Mouse (Mus musculus) liver, embryonic 11.5 days (tissue): ENCODE data around the gene Nrsn1. TPM values are rescaled to one million over a fixed set of nuclear protein-coding genes. Genes with fewer than 3 reads are reported as not detected.
"Not testable (repeated sequence)": the region's sequence is repeated elsewhere in the genome, so short reads cannot be mapped to it uniquely, and the experiment has no call there.

Experiments used
- ATAC-seq: fragments of 200-750 bp; cut with Nextera tagmentation; replicated peaks from 2 replicates; pipeline ENCODE4 v1.8.0; 2017; ENCODE audit warnings: moderate number of reproducible peaks, mild to moderate bottlenecking, moderate TSS enrichment, moderate library complexity; ENCODE audit not compliant: low FRiP score
- DNase-seq: peaks from one replicate; pipeline ENCODE4 v3.0.0-alpha.2; 2017; ENCODE audit warnings: low spot score
- H3K27ac ChIP-seq: fragments of 300-500 bp; sonication (generic); 2 replicates; pipeline ENCODE4 v1.5.1; 2014; ENCODE audit warnings: mild to moderate bottlenecking, low read depth, low read length, control low read depth
- H3K27me3 ChIP-seq: fragments of 300-500 bp; sonication (generic); replicated peaks from 2 replicates; pipeline ENCODE4 v1.6.1; 2014; ENCODE audit warnings: low read length, mixed read lengths; ENCODE audit not compliant: control insufficient read depth, insufficient read depth
- H3K36me3 ChIP-seq: fragments of 300-500 bp; sonication (generic); 2 replicates; pipeline ENCODE4 v1.6.1; 2014; ENCODE audit warnings: mild to moderate bottlenecking, low read length, moderate library complexity, mixed read lengths; ENCODE audit not compliant: control insufficient read depth, insufficient read depth
- H3K4me1 ChIP-seq: fragments of 300-500 bp; sonication (generic); replicated peaks from 2 replicates; pipeline ENCODE4 v1.6.1; 2014; ENCODE audit warnings: low read length, mixed read lengths; ENCODE audit not compliant: control insufficient read depth, insufficient read depth
- H3K4me2 ChIP-seq: fragments of 300-500 bp; sonication (generic); 2 replicates; pipeline ENCODE4 v1.6.1; 2014; ENCODE audit warnings: mild to moderate bottlenecking, control low read depth, moderate library complexity
- H3K4me3 ChIP-seq: fragments of 300-500 bp; sonication (generic); 2 replicates; pipeline ENCODE4 v1.5.1; 2014; ENCODE audit warnings: low read depth, low read length, control low read depth
- H3K9ac ChIP-seq: fragments of 300-500 bp; sonication (generic); 2 replicates; pipeline ENCODE4 v1.6.1; 2014; ENCODE audit warnings: low read depth, low read length, control low read depth
- H3K9me3 ChIP-seq: fragments of 300-500 bp; sonication (generic); 2 replicates; pipeline ENCODE4 v1.6.1; 2016; ENCODE audit warnings: low read length, inconsistent platforms, mixed read lengths; ENCODE audit not compliant: control insufficient read depth
- WGBS: fragments of 180-500 bp; shearing (Covaris S2); extraction: QIAGEN DNeasy Blood & Tissue Kit; methylation state at CpG from one replicate; pipeline ENCODE4 v1.1.7; 2014; 5-methylcytosine and 5-hydroxymethylcytosine counted together
- polyA plus RNA-seq: library from polyadenylated mRNA; unstranded; fragments of >200 nt; fragmentation: Nextera tagmentation; extraction: Ambion mirVana; gene quantifications from 2 replicates; pipeline ENCODE4 v1.2.1, GENCODE M21; 2014

The Nrsn1 gene
- 0.48 and 0.64 TPM in 2 replicates for polyA plus RNA-seq

- DNase-seq, H3K27ac ChIP-seq, H3K9ac ChIP-seq, ATAC-seq, H3K27me3 ChIP-seq, H3K9me3 ChIP-seq, H3K4me1 ChIP-seq, H3K36me3 ChIP-seq: not testable (repeated sequence)
- Histone ChIP-seq H3K4me2 (peak within 1 kb of the TSS; percentile 65), H3K4me3 (peak within 1 kb of the TSS; percentile 36)
- 64% methylated on average over 2 of the region's 2 CpGs for WGBS
Measured at GRCm38 (mm10) chr13:25270402-25270801, at the start of gene Nrsn1. Gene Nrsn1 (minus strand): TSS chr13:25270502.

GRCm38 (mm10) chr13:25312059-25312458 is 41.8 kb upstream of the Nrsn1 start:
- H3K27me3 ChIP-seq, result no peaks in the 10 kb centered on the region
- H3K4me1 ChIP-seq, result no peaks in the 10 kb centered on the region
- no peak overlapping the region for H3K9ac ChIP-seq
- H3K27ac ChIP-seq, result no peak overlapping the region
- H3K4me3 ChIP-seq, result no peak overlapping the region
- no peak for DNase-seq
- no peak overlapping the region for H3K4me2 ChIP-seq
- 76% methylated on average over 2 of the region's 2 CpGs for WGBS
- no peaks in the 10 kb centered on the region for H3K36me3 ChIP-seq
- H3K9me3 ChIP-seq, result no peaks in the 10 kb centered on the region
- ATAC-seq, result no peak

GRCm38 (mm10) chr13:25310068-25310467 is 39.8 kb upstream of the Nrsn1 start:
- no peaks in the 10 kb centered on the region for H3K9me3 ChIP-seq
- H3K4me2 ChIP-seq, result no peak overlapping the region
- ATAC-seq (no peak), DNase-seq (no peak)
- H3K27ac ChIP-seq, result no peak overlapping the region
- H3K9ac ChIP-seq, result no peak overlapping the region
- H3K4me3 ChIP-seq, result no peak overlapping the region
- no peaks in the 10 kb centered on the region for H3K4me1 ChIP-seq
- H3K27me3 ChIP-seq, result no peaks in the 10 kb centered on the region
- H3K36me3 ChIP-seq, result no peaks in the 10 kb centered on the region

GRCm38 (mm10) chr13:25288736-25289135 is 18.4 kb upstream of the Nrsn1 start:
- 77% methylated on average over 1 of the region's 1 CpGs for WGBS
- Histone ChIP-seq H3K27me3 (no peaks in the 10 kb centered on the region), H3K4me2 (no peak overlapping the region), H3K4me1 (no peaks in the 10 kb centered on the region), H3K36me3 (no peaks in the 10 kb centered on the region), H3K9ac (no peak overlapping the region), H3K4me3 (no peak overlapping the region), H3K9me3 (no peaks in the 10 kb centered on the region), H3K27ac (no peak overlapping the region)
- ATAC-seq (no peak), DNase-seq (no peak)

- ATAC-seq (no peak), DNase-seq (no peak)
- Histone ChIP-seq H3K9me3 (no peaks in the 10 kb centered on the region), H3K4me1 (no peaks in the 10 kb centered on the region), H3K4me3 (no peak overlapping the region), H3K36me3 (no peaks in the 10 kb centered on the region), H3K27me3 (no peaks in the 10 kb centered on the region), H3K27ac (no peak overlapping the region), H3K9ac (no peak overlapping the region), H3K4me2 (no peak overlapping the region)
- 55% methylated on average over 5 of the region's 5 CpGs for WGBS
Measured at GRCm38 (mm10) chr13:25274934-25275565, 4.7 kb upstream of the Nrsn1 start.

- ATAC-seq (no peak), DNase-seq (no peak)
- no peaks in the 10 kb centered on the region for H3K4me1 ChIP-seq
- H3K4me2 ChIP-seq, result no peak overlapping the region
- no peaks in the 10 kb centered on the region for H3K36me3 ChIP-seq
- H3K9ac ChIP-seq, result no peak overlapping the region
- 33% methylated on average over 4 of the region's 4 CpGs for WGBS
- no peaks in the 10 kb centered on the region for H3K27me3 ChIP-seq
- H3K4me3 ChIP-seq, result no peak overlapping the region
- no peaks in the 10 kb centered on the region for H3K9me3 ChIP-seq
- H3K27ac ChIP-seq, result no peak overlapping the region
Measured at GRCm38 (mm10) chr13:25272189-25272588, 1.9 kb upstream of the Nrsn1 start.

GRCm38 (mm10) chr13:25269569-25270268 is 583 bp downstream of the Nrsn1 start:
- no peak overlapping the region for H3K27ac ChIP-seq
- ATAC-seq (peak; percentile 85), DNase-seq (peak; percentile 40)
- H3K4me2 ChIP-seq, result peak overlapping the region; percentile 65
- no peaks in the 10 kb centered on the region for H3K27me3 ChIP-seq
- no peaks in the 10 kb centered on the region for H3K4me1 ChIP-seq
- peak overlapping the region; percentile 36 for H3K4me3 ChIP-seq
- no peaks in the 10 kb centered on the region for H3K36me3 ChIP-seq
- H3K9ac ChIP-seq, result no peak overlapping the region
- WGBS, result 2% methylated on average over 42 of the region's 42 CpGs
- no peaks in the 10 kb centered on the region for H3K9me3 ChIP-seq

- Histone ChIP-seq H3K9me3 (no peaks in the 10 kb centered on the region), H3K27me3 (no peaks in the 10 kb centered on the region), H3K4me3 (no peak overlapping the region), H3K9ac (no peak overlapping the region), H3K4me2 (no peak overlapping the region), H3K4me1 (no peaks in the 10 kb centered on the region), H3K27ac (no peak overlapping the region), H3K36me3 (no peaks in the 10 kb centered on the region)
- 20% methylated on average over 2 of the region's 2 CpGs for WGBS
- DNase-seq (peak; percentile 73), ATAC-seq (no peak)
Measured at GRCm38 (mm10) chr13:25269039-25269438, 1.3 kb downstream of the Nrsn1 start.

- WGBS, result 85% methylated on average over 4 of the region's 4 CpGs
- H3K4me3 ChIP-seq, result no peak overlapping the region
- DNase-seq (no peak), ATAC-seq (no peak)
- no peaks in the 10 kb centered on the region for H3K4me1 ChIP-seq
- H3K27me3 ChIP-seq, result no peaks in the 10 kb centered on the region
- no peaks in the 10 kb centered on the region for H3K36me3 ChIP-seq
- no peak overlapping the region for H3K9ac ChIP-seq
- no peak overlapping the region for H3K27ac ChIP-seq
- H3K9me3 ChIP-seq, result no peaks in the 10 kb centered on the region
- H3K4me2 ChIP-seq, result no peak overlapping the region
Measured at GRCm38 (mm10) chr13:25262748-25263147, 7.6 kb downstream of the Nrsn1 start.
